Mouse (Mus musculus): ENCODE measurements around the gene Zfp326.

The Zfp326 gene

DNA sequence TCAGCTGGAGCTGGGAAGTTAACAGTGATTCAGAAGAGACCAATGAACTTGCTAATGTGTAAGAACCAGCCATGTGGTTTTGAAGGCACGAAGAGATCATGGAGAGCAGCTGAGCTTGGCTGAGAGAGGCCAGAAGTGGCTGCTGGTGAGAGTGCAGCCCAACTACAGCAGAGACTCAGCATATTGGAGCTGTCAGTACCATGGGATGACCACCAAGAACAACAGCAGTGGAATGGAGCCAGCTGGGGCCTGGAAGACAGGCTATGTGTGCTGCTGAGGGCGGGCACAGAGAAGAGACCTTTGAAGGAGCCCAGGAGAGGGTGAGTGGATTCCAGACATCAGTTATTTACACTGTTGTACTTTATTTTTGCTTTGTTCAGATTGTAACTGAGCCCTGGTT lies 65.6 kb downstream of the Zfp326 start:
- DNase-seq (ENCODE audit: low spot score in 2 of 2) = no peak

All from heart, adult 9 months (tissue).